Mouse (Mus musculus) CH12.LX (cell line): ENCODE data around the gene Echdc3. TPM values are rescaled to one million over a fixed set of nuclear protein-coding genes. Genes with fewer than 3 reads are reported as not detected.
A peak's percentile ranks its signal among the peaks of the same experiment; 100 is the strongest.

Source experiments
- DNase-seq: peaks from one replicate; pipeline ENCODE4 v3.0.0-alpha.2; 2013; ENCODE audit errors: extremely low read depth
- H3K27ac ChIP-seq: 2 replicates; pipeline ENCODE4 v1.5.1; 2012; ENCODE audit warnings: low read depth, mild to moderate bottlenecking, control low read depth, moderate library complexity; ENCODE audit not compliant: insufficient read depth
- H3K27me3 ChIP-seq: replicated peaks from 2 replicates; pipeline ENCODE3; 2012; ENCODE audit warnings: inconsistent platforms
- H3K36me3 ChIP-seq, 2 experiments: replicated peaks in 1 of 2; 2 replicates each; pipeline versions ENCODE3 to v1.6.1; 2012; ENCODE audit warnings: inconsistent platforms in 1 of 2, low read length in 1 of 2, mild to moderate bottlenecking in 1 of 2, mixed read lengths in 1 of 2, moderate library complexity in 1 of 2; ENCODE audit not compliant: control insufficient read depth in 1 of 2, insufficient read depth in 1 of 2
- H3K4me1 ChIP-seq, 2 experiments: 2 replicates each; pipeline ENCODE4 v1.6.1; 2012; ENCODE audit warnings: inconsistent platforms in 1 of 2, moderate library complexity in 1 of 2; ENCODE audit not compliant: insufficient read depth in 2 of 2, control insufficient read depth in 1 of 2
- H3K4me2 ChIP-seq: 2 replicates; pipeline ENCODE4 v1.6.1; 2012; ENCODE audit warnings: low read depth, mild to moderate bottlenecking, control low read depth; ENCODE audit not compliant: poor library complexity, insufficient read depth, severe bottlenecking
- H3K4me3 ChIP-seq, 3 experiments: fragments of 150-350 bp in 1 of 3; sonication (generic) in 1 of 3; replicated peaks in 1 of 3; 2 replicates each; pipeline versions ENCODE3 to v1.5.1; 2011 to 2012; ENCODE audit warnings: low read depth in 2 of 3, low read length in 2 of 3, mild to moderate bottlenecking in 2 of 3, moderate library complexity in 2 of 3, control low read depth in 1 of 3, improper control_type of control experiment in 1 of 3, inconsistent platforms in 1 of 3, mixed read lengths in 1 of 3; ENCODE audit not compliant: poor library complexity in 1 of 3
- H3K79me2 ChIP-seq: replicated peaks from 2 replicates; pipeline ENCODE4 v1.6.1; 2012; ENCODE audit warnings: mild to moderate bottlenecking, moderate library complexity; ENCODE audit not compliant: control insufficient read depth, poor library complexity, insufficient read depth, severe bottlenecking; ENCODE audit errors: extremely low read depth
- H3K9ac ChIP-seq: 2 replicates; pipeline ENCODE4 v1.6.1; 2012; ENCODE audit warnings: low read depth, mild to moderate bottlenecking, control low read depth, moderate library complexity; ENCODE audit not compliant: insufficient read depth
- H3K9me3 ChIP-seq: replicated peaks from 2 replicates; pipeline ENCODE3; 2012; ENCODE audit warnings: low read length, inconsistent platforms, mixed read lengths
- BHLHE40 ChIP-seq: IDR thresholded peaks from 2 replicates; pipeline ENCODE4 v1.6.1; 2011; ENCODE audit warnings: mild to moderate bottlenecking, low read depth, low read length, improper control_type of control experiment
- CHD1 ChIP-seq: IDR thresholded peaks from 2 replicates; pipeline ENCODE4 v1.6.1; 2012; ENCODE audit warnings: low read depth, low read length, improper control_type of control experiment, inconsistent platforms
- E2F4 ChIP-seq: IDR thresholded peaks from 2 replicates; pipeline ENCODE4 v1.6.1; 2011; ENCODE audit warnings: low read depth, low read length, improper control_type of control experiment; ENCODE audit not compliant: insufficient replicate concordance
- ELF1 ChIP-seq: IDR thresholded peaks from 2 replicates; pipeline ENCODE4 v1.6.1; 2014; ENCODE audit warnings: low read depth, mild to moderate bottlenecking, inconsistent platforms, low read length, improper control_type of control experiment
- EP300 ChIP-seq: IDR thresholded peaks from 2 replicates; pipeline ENCODE4 v1.6.1; 2011; ENCODE audit warnings: low read length, improper control_type of control experiment
- ETS1 ChIP-seq: conservative IDR thresholded peaks from 2 replicates; pipeline ENCODE4 v1.6.1; 2012; ENCODE audit warnings: low read depth, mild to moderate bottlenecking, inconsistent platforms, low read length, improper control_type of control experiment, moderate library complexity
- HCFC1 ChIP-seq: IDR thresholded peaks from 2 replicates; pipeline ENCODE4 v1.6.1; 2012; ENCODE audit warnings: low read depth, mild to moderate bottlenecking, inconsistent platforms, low read length, improper control_type of control experiment
- IRF4 ChIP-seq: IDR thresholded peaks from 2 replicates; pipeline ENCODE4 v1.6.1; 2014; ENCODE audit warnings: low read depth, mild to moderate bottlenecking, inconsistent platforms, low read length, improper control_type of control experiment
- JUN ChIP-seq: IDR thresholded peaks from 2 replicates; pipeline ENCODE4 v1.6.1; 2011; ENCODE audit warnings: low read depth, mild to moderate bottlenecking, low read length, improper control_type of control experiment, moderate library complexity; ENCODE audit not compliant: insufficient read depth
- JUND ChIP-seq: conservative IDR thresholded peaks from 2 replicates; pipeline ENCODE4 v1.6.1; 2011; ENCODE audit warnings: low read depth, low read length, improper control_type of control experiment
- KAT2A ChIP-seq: IDR thresholded peaks from 2 replicates; pipeline ENCODE4 v1.6.1; 2012; ENCODE audit warnings: low read length, improper control_type of control experiment, inconsistent platforms; ENCODE audit not compliant: insufficient replicate concordance
- MAFK ChIP-seq: IDR thresholded peaks from 2 replicates; pipeline ENCODE4 v1.6.1; 2011; ENCODE audit warnings: low read length, improper control_type of control experiment; ENCODE audit not compliant: insufficient replicate concordance
- MAX ChIP-seq: IDR thresholded peaks from 2 replicates; pipeline ENCODE4 v1.6.1; 2011; ENCODE audit warnings: low read length, improper control_type of control experiment
- MAZ ChIP-seq: IDR thresholded peaks from 2 replicates; pipeline ENCODE4 v1.6.1; 2012; ENCODE audit warnings: low read depth, mild to moderate bottlenecking, inconsistent platforms, low read length, improper control_type of control experiment, moderate library complexity
- MEF2A ChIP-seq: IDR thresholded peaks from 2 replicates; pipeline ENCODE4 v1.6.1; 2014; ENCODE audit warnings: low read depth, mild to moderate bottlenecking, inconsistent platforms, low read length, improper control_type of control experiment, borderline replicate concordance
- MYC ChIP-seq: IDR thresholded peaks from 2 replicates; pipeline ENCODE4 v1.6.1; 2011; ENCODE audit warnings: low read depth, mild to moderate bottlenecking, improper control_type of control experiment, low read length
- NELFE ChIP-seq: IDR thresholded peaks from 2 replicates; pipeline ENCODE4 v1.6.1; 2011; ENCODE audit warnings: low read depth, low read length, improper control_type of control experiment
- NRF1 ChIP-seq: IDR thresholded peaks from 2 replicates; pipeline ENCODE4 v1.6.1; 2014; ENCODE audit warnings: low read depth, mild to moderate bottlenecking, inconsistent platforms, low read length, improper control_type of control experiment, moderate library complexity
- PAX5 ChIP-seq: IDR thresholded peaks from 2 replicates; pipeline ENCODE4 v1.6.1; 2012; ENCODE audit warnings: low read length, inconsistent platforms, mixed read lengths
- POLR2A ChIP-seq: IDR thresholded peaks from 2 replicates; pipeline ENCODE4 v1.6.1; 2011; ENCODE audit warnings: low read depth, mild to moderate bottlenecking, improper control_type of control experiment, low read length
- POLR2AphosphoS2 ChIP-seq: IDR thresholded peaks from 2 replicates; pipeline ENCODE4 v1.6.1; 2011; ENCODE audit warnings: low read depth, low read length, improper control_type of control experiment
- RAD21 ChIP-seq: IDR thresholded peaks from 2 replicates; pipeline ENCODE4 v1.6.1; 2011; ENCODE audit warnings: low read depth, mild to moderate bottlenecking, low read length, improper control_type of control experiment, moderate library complexity
- SMC3 ChIP-seq: IDR thresholded peaks from 2 replicates; pipeline ENCODE4 v1.6.1; 2011; ENCODE audit warnings: low read depth, low read length, improper control_type of control experiment
- TBP ChIP-seq: conservative IDR thresholded peaks from 2 replicates; pipeline ENCODE4 v1.6.1; 2011; ENCODE audit warnings: low read depth, low read length, improper control_type of control experiment
- TCF12 ChIP-seq: IDR thresholded peaks from 2 replicates; pipeline ENCODE4 v1.6.1; 2014; ENCODE audit warnings: low read depth, mild to moderate bottlenecking, inconsistent platforms, low read length, improper control_type of control experiment
- UBTF ChIP-seq: IDR thresholded peaks from 2 replicates; pipeline ENCODE4 v1.6.1; 2012; ENCODE audit warnings: low read depth, mild to moderate bottlenecking, inconsistent platforms, low read length, improper control_type of control experiment, moderate library complexity
- USF1 ChIP-seq: IDR thresholded peaks from 2 replicates; pipeline ENCODE4 v1.6.1; 2014; ENCODE audit warnings: low read depth, mild to moderate bottlenecking, inconsistent platforms, low read length, improper control_type of control experiment
- USF2 ChIP-seq: conservative IDR thresholded peaks from 2 replicates; pipeline ENCODE4 v1.6.1; 2011; ENCODE audit warnings: low read depth, low read length, improper control_type of control experiment
- ZKSCAN1 ChIP-seq: IDR thresholded peaks from 2 replicates; pipeline ENCODE4 v1.6.1; 2012; ENCODE audit warnings: low read depth, inconsistent platforms, low read length, improper control_type of control experiment, borderline replicate concordance
- ZMIZ1 ChIP-seq: IDR thresholded peaks from 2 replicates; pipeline ENCODE4 v1.6.1; 2012; ENCODE audit warnings: low read depth, mild to moderate bottlenecking, inconsistent platforms, low read length, improper control_type of control experiment
- ZNF384 ChIP-seq: IDR thresholded peaks from 2 replicates; pipeline ENCODE4 v1.6.1; 2012; ENCODE audit warnings: low read depth, low read length, improper control_type of control experiment, inconsistent platforms
- dilution Hi-C: fragments of 300-500 bp; cut with MboI; formaldehyde crosslinking; loops from 2 replicates; pipeline ENCODE4 v1.14.3; 2020; ENCODE audit warnings: low sequenced_read_pairs; ENCODE audit not compliant: extremely low pct_unique_long_range_greater_than_20kb, extremely low pct_ligation_motif_present
- in situ Hi-C: fragments of 300-500 bp; cut with MboI; formaldehyde crosslinking; loops from 3 replicates; pipeline ENCODE4 v1.14.3; 2019; ENCODE audit warnings: low sequenced_read_pairs, low pct_ligation_motif_present, low pct_unique_long_range_greater_than_20kb, mixed read lengths
- polyA plus RNA-seq: library from polyadenylated mRNA; unstranded; fragments of >175 nt; gene quantifications from 2 replicates; pipeline ENCODE4 v1.2.1, GENCODE M21; 2012; ENCODE audit warnings: low read depth; ENCODE audit not compliant: insufficient read length
- total RNA-seq, 2 experiments: library from RNA; depleted of rRNA; stranded (reverse); fragments of 300-350 nt in 1 of 2; fragments of >200 nt in 1 of 2; gene quantifications; 2 replicates each; pipeline ENCODE4 v1.2.3; 2012 to 2014

The Echdc3 gene
- total and polyA plus RNA-seq, 3 experiments, result 9.2 to 17.4 (median 10.6) TPM

DNA sequence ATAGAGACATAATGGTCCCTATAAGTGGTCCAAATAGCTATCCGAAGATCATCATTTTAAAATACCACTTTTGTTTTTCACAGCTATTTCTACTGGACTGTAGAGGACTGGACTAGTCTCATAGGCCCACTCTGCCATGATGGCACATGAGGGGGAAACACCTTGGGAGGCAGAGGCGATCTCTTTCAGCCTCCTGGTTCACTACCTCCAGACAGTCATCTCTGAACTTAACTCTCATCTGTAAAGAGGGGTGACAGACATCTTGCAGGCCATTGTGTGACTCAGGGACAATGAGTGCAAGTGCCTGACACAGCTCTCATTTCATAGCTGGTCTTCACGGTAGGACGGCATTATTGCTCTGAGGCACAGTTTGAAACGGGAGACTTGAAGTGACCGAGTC lies 2.0 kb downstream of the Echdc3 start:
- H3K4me2 ChIP-seq, result peak overlapping the region; percentile 76
- dilution Hi-C loops, result no loop called here
- no peaks in the 10 kb centered on the region for H3K27me3 ChIP-seq
- H3K79me2 ChIP-seq, result peaks cover 5% of the 10 kb centered on the region; the same call in 1 of the 2 replicates
- H3K9ac ChIP-seq, result peak overlapping the region; percentile 35; the same call in 1 of the 2 replicates
- H3K36me3 ChIP-seq, result peaks cover 15 to 27% of the 10 kb centered on the region in 2 experiments
- H3K27ac ChIP-seq, result peak overlapping the region; percentile 37; the same call in 1 of the 2 replicates
- DNase-seq, result peak; percentile 67
- in situ Hi-C loops, result loop anchor here (5.0 to 25.0 kb wide), 2 partner anchors 196 to 351 kb away; no protein-coding TSS in a partner anchor
- H3K9me3 ChIP-seq, result no peaks in the 10 kb centered on the region
- TF ChIP-seq JUN, result no peak
- no peak for TF ChIP-seq MAX
- peak; percentile 75 for TF ChIP-seq BHLHE40
- peak; percentile 31 for TF ChIP-seq EP300
- TF ChIP-seq TCF12, result no peak
- TF ChIP-seq NELFE, result 0 out of 2 replicates have a peak, but pooled peaks have one; percentile 27
- TF ChIP-seq POLR2AphosphoS2, result no peak
- TF ChIP-seq MAZ, result no peak
- no peak for TF ChIP-seq UBTF
- TF ChIP-seq JUND, result peak; percentile 48; the same call in 1 of the 2 replicates
- TF ChIP-seq KAT2A, result no peak
- peak; percentile 27; the same call in 1 of the 2 replicates for TF ChIP-seq POLR2A
- no peak for TF ChIP-seq NRF1
- no peak for TF ChIP-seq ELF1
- no peak for TF ChIP-seq HCFC1
- TF ChIP-seq ETS1, result peak; percentile 44; the same call in 1 of the 2 replicates
- no peak for TF ChIP-seq E2F4
- peak; percentile 77; the same call in 1 of the 2 replicates for TF ChIP-seq IRF4
- TF ChIP-seq MEF2A, result no peak
- TF ChIP-seq ZMIZ1, result no peak
- H3K4me3 ChIP-seq, result peak overlapping the region in 1 of 3 experiments; percentile 84
- H3K4me1 ChIP-seq, result peaks cover 19 to 45% of the 10 kb centered on the region in 2 experiments

DNA sequence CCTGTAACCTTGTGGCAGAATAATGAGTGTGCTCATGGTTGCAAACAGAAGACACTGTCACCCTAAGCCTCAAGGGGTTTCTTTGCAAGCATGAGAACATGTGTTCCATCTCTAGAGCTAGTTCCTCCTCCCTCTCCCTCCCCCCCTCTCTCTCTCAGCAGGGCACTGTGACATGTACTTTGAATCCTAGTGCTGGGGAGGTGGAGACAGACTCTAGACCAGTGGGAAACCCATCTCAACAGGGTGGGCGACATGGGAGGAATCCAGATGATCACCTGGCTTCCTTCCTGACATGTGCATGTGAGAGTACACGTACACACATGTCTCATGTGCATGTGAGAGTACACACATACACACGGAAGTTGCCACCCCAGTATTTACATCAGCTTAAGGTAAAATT lies 3.1 kb downstream of the Echdc3 start:
- in situ Hi-C loops, result loop anchor here (5.0 to 25.0 kb wide), 2 partner anchors 198 to 353 kb away; no protein-coding TSS in a partner anchor
- no peak overlapping the region for H3K4me2 ChIP-seq
- H3K27me3 ChIP-seq, result no peaks in the 10 kb centered on the region
- TF ChIP-seq TBP (peak; percentile 94), ZNF384 (no peak), USF2 (no peak), RAD21 (no peak), JUND (no peak), MAFK (no peak), POLR2A (peak; percentile 69), MAZ (no peak), USF1 (no peak), PAX5 (no peak), HCFC1 (no peak), SMC3 (no peak), CHD1 (no peak), ZKSCAN1 (no peak), MYC (peak; percentile 75), BHLHE40 (peak; percentile 32; the same call in 1 of the 2 replicates), ETS1 (peak; percentile 68), KAT2A (no peak), UBTF (no peak), ELF1 (no peak)

More for the DNA sequence above, 3.1 kb downstream of the Echdc3 start:
- 0 out of 2 replicates have a peak overlapping the region, but pooled peaks have one; percentile 32 for H3K27ac ChIP-seq
- H3K9me3 ChIP-seq, result no peaks in the 10 kb centered on the region
- no peak overlapping the region for H3K9ac ChIP-seq
- H3K36me3 ChIP-seq, result peaks cover 23 to 37% of the 10 kb centered on the region in 2 experiments
- dilution Hi-C loops, result no loop called here
- H3K4me1 ChIP-seq, result peaks cover 19 to 45% of the 10 kb centered on the region in 2 experiments
- DNase-seq, result peak; percentile 80
- H3K4me3 ChIP-seq, result peak overlapping the region in 2 of 3 experiments; percentile 20 to 25
- H3K79me2 ChIP-seq, result peaks cover 5% of the 10 kb centered on the region; the same call in 1 of the 2 replicates
